Mouse (Mus musculus) heart, postnatal 0 days (tissue): ENCODE measurements around the gene Mtx2. TPM values are rescaled to one million over a fixed set of nuclear protein-coding genes. Genes with fewer than 3 reads are reported as not detected.

Experiments used
- ATAC-seq: fragments of 200-750 bp; cut with Nextera tagmentation; 2 replicates; pipeline ENCODE4 v1.8.0; 2017; ENCODE audit warnings: low read depth, moderate number of reproducible peaks, moderate library complexity; ENCODE audit not compliant: insufficient read depth
- DNase-seq: peaks from one replicate; pipeline ENCODE4 v3.0.0-alpha.2; 2016; ENCODE audit warnings: low spot score
- H3K27ac ChIP-seq: fragments of 300-500 bp; sonication (generic); 2 replicates; pipeline ENCODE4 v1.5.1; 2014; ENCODE audit warnings: low read depth, mild to moderate bottlenecking
- H3K27me3 ChIP-seq: fragments of 300-500 bp; sonication (generic); 2 replicates; pipeline ENCODE4 v1.6.1; 2014; ENCODE audit warnings: low read length, mixed read lengths; ENCODE audit not compliant: control insufficient read depth, insufficient read depth
- H3K36me3 ChIP-seq: fragments of 300-500 bp; sonication (generic); replicated peaks from 2 replicates; pipeline ENCODE4 v1.6.1; 2014; ENCODE audit warnings: low read length, mixed read lengths; ENCODE audit not compliant: control insufficient read depth, insufficient read depth
- H3K4me1 ChIP-seq: fragments of 300-500 bp; sonication (generic); 2 replicates; pipeline ENCODE4 v1.6.1; 2014; ENCODE audit warnings: antibody characterized with exemption; ENCODE audit not compliant: control insufficient read depth, insufficient read depth
- H3K4me2 ChIP-seq: fragments of 300-500 bp; sonication (generic); 2 replicates; pipeline ENCODE4 v1.6.1; 2014; ENCODE audit warnings: low read depth, mild to moderate bottlenecking, low read length, moderate library complexity
- H3K4me3 ChIP-seq: fragments of 300-500 bp; sonication (generic); 2 replicates; pipeline ENCODE4 v1.5.1; 2014; ENCODE audit warnings: low read depth, low read length
- H3K9ac ChIP-seq: fragments of 300-500 bp; sonication (generic); replicated peaks from 2 replicates; pipeline ENCODE4 v1.6.1; 2014; ENCODE audit warnings: low read depth, low read length, mixed read lengths
- H3K9me3 ChIP-seq: fragments of 300-500 bp; sonication (generic); replicated peaks from 2 replicates; pipeline ENCODE4 v1.6.1; 2016; ENCODE audit warnings: low read length; ENCODE audit not compliant: control insufficient read depth
- CTCF ChIP-seq: IDR thresholded peaks from 2 replicates; pipeline ENCODE4 v1.5.1; 2016; ENCODE audit warnings: antibody characterized with exemption, control low read depth, low read depth
- EP300 ChIP-seq: IDR thresholded peaks from 2 replicates; pipeline ENCODE4 v1.6.1; 2016; ENCODE audit warnings: antibody characterized with exemption, low read depth
- WGBS: fragments of 180-500 bp; shearing (Covaris S2); extraction: QIAGEN DNeasy Blood & Tissue Kit; methylation state at CpG from one replicate; pipeline ENCODE4 v1.1.7; 2014; 5-methylcytosine and 5-hydroxymethylcytosine counted together
- polyA plus RNA-seq: library from polyadenylated mRNA; unstranded; fragments of >200 nt; fragmentation: Nextera tagmentation; extraction: Ambion mirVana; gene quantifications from 2 replicates; pipeline ENCODE4 v1.2.1, GENCODE M21; 2015
- total RNA-seq: library from RNA; depleted of rRNA; stranded (reverse); fragments of >200 nt; gene quantifications from 2 replicates; pipeline ENCODE4 v1.2.3, GENCODE M21; 2014; ENCODE audit warnings: low replicate concordance; rRNA removed

The Mtx2 gene
- total and polyA plus RNA-seq, 2 experiments from 2014 or later, result 163 to 198 TPM

GRCm38 (mm10) chr2:74925968-74926814 lies 100.6 kb downstream of the Mtx2 start:
- DNase-seq (no peak), ATAC-seq (peak; percentile 39; the same call in 1 of the 2 replicates)
- no peaks in the 10 kb centered on the region for H3K27me3 ChIP-seq
- H3K4me1 ChIP-seq, result no peaks in the 10 kb centered on the region
- TF ChIP-seq CTCF (no peak), EP300 (no peak)
- WGBS, result 78% methylated on average over 22 of the region's 22 CpGs
- no peak overlapping the region for H3K27ac ChIP-seq
- H3K4me2 ChIP-seq, result no peak overlapping the region
- no peak overlapping the region for H3K9ac ChIP-seq
- no peak overlapping the region for H3K4me3 ChIP-seq
- no peaks in the 10 kb centered on the region for H3K9me3 ChIP-seq
- H3K36me3 ChIP-seq, result no peaks in the 10 kb centered on the region

Other genes with a start within 250 kb of the Mtx2 start
- 9.0 and 13.9 TPM in 2 replicates for gene Lnpk, start 246.4 kb upstream of the Mtx2 start, total RNA-seq
- gene Lnpk, start 246.4 kb upstream of the Mtx2 start, polyA plus RNA-seq, result 12.3 and 12.6 TPM in 2 replicates
- not detected in 2 replicates for gene Evx2, start 166.2 kb upstream of the Mtx2 start, total RNA-seq
- gene Evx2, start 166.2 kb upstream of the Mtx2 start, polyA plus RNA-seq, result not detected in 2 replicates
- not detected in 2 replicates for gene Hoxd13, start 157.5 kb upstream of the Mtx2 start, total RNA-seq
- not detected in 2 replicates for gene Hoxd13, start 157.5 kb upstream of the Mtx2 start, polyA plus RNA-seq
- not detected in 2 replicates for gene Hoxd12, start 150.8 kb upstream of the Mtx2 start, total RNA-seq
- not detected in 2 replicates for gene Hoxd12, start 150.8 kb upstream of the Mtx2 start, polyA plus RNA-seq
- 0.11 TPM in 1 of 2 replicates, not detected in the other for gene Hoxd11, start 146.2 kb upstream of the Mtx2 start, total RNA-seq
- not detected in 2 replicates for gene Hoxd11, start 146.2 kb upstream of the Mtx2 start, polyA plus RNA-seq
- gene Hoxd10, start 133.9 kb upstream of the Mtx2 start, total RNA-seq, result not detected in 2 replicates
- 0.08 TPM in 1 of 2 replicates, not detected in the other for gene Hoxd10, start 133.9 kb upstream of the Mtx2 start, polyA plus RNA-seq
- 0.84 TPM in 1 of 2 replicates, not detected in the other for gene Hoxd9, start 128.1 kb upstream of the Mtx2 start, total RNA-seq
- 0.08 and 0.12 TPM in 2 replicates for gene Hoxd9, start 128.1 kb upstream of the Mtx2 start, polyA plus RNA-seq
- 1.5 TPM in 1 of 2 replicates, not detected in the other for gene Hoxd8, start 121.2 kb upstream of the Mtx2 start, total RNA-seq
- 0.23 and 0.26 TPM in 2 replicates for gene Hoxd8, start 121.2 kb upstream of the Mtx2 start, polyA plus RNA-seq
- gene Hoxd3, start 113.9 kb upstream of the Mtx2 start, total RNA-seq, result not detected in 2 replicates
- 0.04 TPM in 1 of 2 replicates, not detected in the other for gene Hoxd3, start 113.9 kb upstream of the Mtx2 start, polyA plus RNA-seq
- 0.19 TPM in 1 of 2 replicates, not detected in the other for gene Hoxd4, start 113.9 kb upstream of the Mtx2 start, total RNA-seq
- 0.05 and 0.11 TPM in 2 replicates for gene Hoxd4, start 113.9 kb upstream of the Mtx2 start, polyA plus RNA-seq
- 1.6 TPM in 1 of 2 replicates, not detected in the other for gene Gm28230, start 99.1 kb upstream of the Mtx2 start, total RNA-seq
- gene Gm28230, start 99.1 kb upstream of the Mtx2 start, polyA plus RNA-seq, result not detected in 2 replicates
- gene Hoxd1, start 62.8 kb upstream of the Mtx2 start, total RNA-seq, result not detected in 2 replicates
- not detected in 2 replicates for gene Hoxd1, start 62.8 kb upstream of the Mtx2 start, polyA plus RNA-seq